Mouse (Mus musculus) liver, adult 2 months (tissue): ENCODE measurements around the gene Crlf3.

ENCODE experiments used
- CTCF ChIP-seq: fragments of 200-500 bp; IDR thresholded peaks from 2 replicates; pipeline ENCODE4 v1.5.1; 2011; ENCODE audit warnings: low read depth, low read length, control low read depth
- POLR2A ChIP-seq: fragments of 200-500 bp; IDR thresholded peaks from 2 replicates; pipeline ENCODE4 v1.6.1; 2011; ENCODE audit warnings: low read length, control low read depth; ENCODE audit not compliant: insufficient read depth; ENCODE audit errors: extremely low read depth

GRCm38 (mm10) chr11:80086844-80087243 is 6.1 kb upstream of the Crlf3 start:
- TF ChIP-seq CTCF (peak; percentile 88), POLR2A (no peak)
